Mouse (Mus musculus): Measurements from ENCODE around the gene Vmn1r5.

DNA sequence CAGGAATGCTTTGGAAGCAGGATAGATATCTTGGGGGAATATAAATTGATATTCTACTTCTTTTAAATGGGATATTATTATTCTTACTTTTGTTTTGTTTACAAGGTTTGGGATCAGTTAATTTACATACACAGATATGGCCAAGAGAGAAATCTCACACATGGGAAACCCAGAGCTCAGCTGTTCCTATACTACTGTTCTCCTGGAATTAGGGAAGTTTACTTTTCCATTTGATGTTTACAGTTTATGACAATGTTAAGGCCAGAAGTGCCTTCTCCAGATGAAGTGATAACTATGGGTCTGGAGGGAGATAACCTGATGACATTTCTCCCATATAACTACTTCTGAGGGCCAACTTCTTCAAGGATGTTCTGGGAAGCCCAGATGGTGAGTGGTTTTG is at the start of gene Vmn1r5:
- TF ChIP-seq USF2 (conservative IDR thresholded peaks at IDR 0.05; ENCODE audit: low read depth, low read length) (no peak), KAT2A (IDR thresholded peaks at IDR 0.05; ENCODE audit: insufficient replicate concordance, low read length) (no peak)
